Mouse (Mus musculus) thymus, adult 2 months (tissue): Measurements from ENCODE around the gene Pmpca. TPM values are rescaled to one million over a fixed set of nuclear protein-coding genes. Genes with fewer than 3 reads are reported as not detected.
A peak's percentile ranks its signal among the peaks of the same experiment; 100 is the strongest.

Source experiments
- DNase-seq: peaks from one replicate; pipeline ENCODE4 v3.0.0; 2021
- H3K27ac ChIP-seq: fragments of 200-500 bp; 2 replicates; pipeline ENCODE4 v1.5.1; 2012; ENCODE audit warnings: low read length, control low read depth; ENCODE audit not compliant: control insufficient read depth, insufficient read depth
- H3K27me3 ChIP-seq: fragments of 200-500 bp; 2 replicates; pipeline ENCODE4 v1.6.1; 2012; ENCODE audit warnings: mild to moderate bottlenecking, low read length, moderate library complexity, mixed read lengths; ENCODE audit not compliant: control insufficient read depth, insufficient read depth
- H3K36me3 ChIP-seq: fragments of 200-500 bp; 2 replicates; pipeline ENCODE4 v1.6.1; 2012; ENCODE audit warnings: mild to moderate bottlenecking, low read length, moderate library complexity; ENCODE audit not compliant: control insufficient read depth, insufficient read depth
- H3K4me1 ChIP-seq: fragments of 200-500 bp; replicated peaks from 2 replicates; pipeline ENCODE4 v1.6.1; 2012; ENCODE audit warnings: low read length; ENCODE audit not compliant: control insufficient read depth, insufficient read depth
- H3K4me3 ChIP-seq: fragments of 200-500 bp; 2 replicates; pipeline ENCODE4 v1.5.1; 2012; ENCODE audit warnings: mild to moderate bottlenecking, low read length, control low read depth, moderate library complexity; ENCODE audit not compliant: control insufficient read depth, insufficient read depth
- CTCF ChIP-seq: fragments of 200-500 bp; IDR thresholded peaks from 2 replicates; pipeline ENCODE4 v1.5.1; 2012; ENCODE audit warnings: mild to moderate bottlenecking, control low read depth, low read length, moderate library complexity, borderline replicate concordance; ENCODE audit not compliant: control insufficient read depth, poor library complexity, insufficient read depth; ENCODE audit errors: extremely low read depth
- POLR2A ChIP-seq: fragments of 200-500 bp; IDR thresholded peaks from 2 replicates; pipeline ENCODE4 v1.6.1; 2012; ENCODE audit warnings: mild to moderate bottlenecking, low read length, control low read depth, moderate library complexity; ENCODE audit not compliant: control insufficient read depth, poor library complexity, insufficient read depth; ENCODE audit errors: extremely low read depth
- WGBS: fragments of 180-500 bp; shearing (Covaris S2); methylation state at CpG from one replicate; pipeline ENCODE4 v1.1.7; 2018; 5-methylcytosine and 5-hydroxymethylcytosine counted together
- polyA plus RNA-seq: library from polyadenylated mRNA; depleted of rRNA; stranded (reverse); fragments of >200 nt; gene quantifications from 2 replicates; pipeline ENCODE4 v1.2.3, GENCODE M21; 2012

The Pmpca gene
- polyA plus RNA-seq, 1 experiment = 55.2 TPM

DNA sequence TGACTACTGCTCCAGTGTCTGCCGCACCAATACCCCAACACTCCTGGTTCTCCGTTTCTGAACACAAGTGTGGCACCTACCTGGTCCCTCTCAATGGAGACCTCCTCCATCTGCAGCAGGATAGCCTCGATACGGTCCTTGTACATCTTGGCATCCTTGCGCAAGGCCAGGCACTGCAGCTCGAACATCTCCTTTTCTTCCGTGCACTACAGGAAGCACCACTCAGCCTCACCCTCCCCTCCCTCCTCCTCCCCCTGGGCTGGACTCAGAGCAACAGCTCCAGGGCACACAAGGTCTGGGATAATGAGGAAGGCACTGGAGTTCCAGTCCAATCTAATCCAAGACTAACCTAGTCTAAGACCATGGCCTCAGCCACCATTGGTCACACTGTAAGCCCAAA lies 32.5 kb upstream of the Pmpca start:
- no peaks in the 10 kb centered on the region for H3K27me3 ChIP-seq
- H3K36me3 ChIP-seq = no peaks in the 10 kb centered on the region
- peaks cover 44% of the 10 kb centered on the region for H3K4me1 ChIP-seq
- H3K27ac ChIP-seq = peak overlapping the region; percentile 29; the same call in 1 of the 2 replicates
- peak; percentile 50 for DNase-seq
- 67% methylated on average over 7 of the region's 7 CpGs for WGBS
- TF ChIP-seq POLR2A = no peak
- TF ChIP-seq CTCF = no peak
- H3K4me3 ChIP-seq = peak overlapping the region; percentile 32

DNA sequence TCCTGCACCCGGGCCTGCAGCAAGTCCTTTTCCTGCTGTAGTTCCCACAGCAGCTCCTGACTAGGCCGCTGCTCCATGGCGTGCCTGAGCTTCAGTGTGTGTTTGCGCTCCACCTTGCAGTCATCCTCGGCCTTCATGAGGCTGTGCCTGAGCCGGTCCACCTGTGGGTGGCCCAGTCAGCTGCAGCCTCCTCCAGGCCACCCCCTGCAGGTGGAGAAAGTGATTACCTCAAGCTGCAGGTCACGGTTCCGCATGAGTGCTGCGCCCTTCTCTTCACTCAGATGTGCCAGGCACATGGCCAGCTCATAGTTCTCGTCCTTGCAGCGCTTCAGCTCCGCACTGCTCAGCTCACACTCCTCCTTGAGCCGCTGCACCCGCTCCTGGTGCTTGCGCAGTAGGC lies 31.7 kb upstream of the Pmpca start:
- Histone ChIP-seq H3K27ac (no peak overlapping the region), H3K27me3 (no peaks in the 10 kb centered on the region), H3K4me3 (no peak overlapping the region), H3K36me3 (no peaks in the 10 kb centered on the region), H3K4me1 (peaks cover 42% of the 10 kb centered on the region)
- 90% methylated on average over 15 of the region's 15 CpGs for WGBS
- TF ChIP-seq CTCF = no peak
- no peak for TF ChIP-seq POLR2A
- no peak for DNase-seq

DNA sequence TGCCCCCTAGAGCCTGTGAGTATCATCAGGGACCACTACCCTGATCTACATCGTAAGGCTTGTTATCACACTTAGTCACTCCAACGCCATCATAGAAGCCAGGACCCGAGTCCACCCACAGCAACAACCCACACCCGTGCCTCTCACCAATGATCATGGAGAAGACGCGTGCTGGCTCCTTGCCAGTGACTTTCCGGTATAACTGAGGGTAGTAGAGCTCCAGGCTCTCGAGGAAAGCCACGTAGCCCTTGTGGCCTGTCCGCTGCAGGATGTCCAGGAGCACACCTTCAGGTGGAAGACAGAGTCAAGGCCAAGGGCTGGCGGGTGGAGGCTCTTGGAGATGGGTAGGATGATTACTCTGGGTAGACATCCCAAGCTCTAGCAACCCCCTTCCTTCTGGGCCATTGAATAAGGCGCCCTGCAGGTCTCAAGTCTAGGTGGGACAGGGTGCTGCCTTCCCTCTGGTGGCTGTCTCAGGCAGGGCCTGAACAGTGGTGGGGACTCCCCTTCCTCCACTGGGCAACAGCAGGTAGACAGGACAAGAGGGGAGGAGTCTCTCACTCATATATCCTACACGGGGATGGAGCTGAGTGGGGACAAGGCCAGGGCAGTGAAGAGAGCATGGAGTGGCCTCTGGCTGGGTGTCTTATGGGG lies 30.3 kb upstream of the Pmpca start:
- Histone ChIP-seq H3K36me3 (no peaks in the 10 kb centered on the region), H3K27me3 (no peaks in the 10 kb centered on the region), H3K27ac (no peak overlapping the region), H3K4me3 (no peak overlapping the region), H3K4me1 (peaks cover 35% of the 10 kb centered on the region)
- 92% methylated on average over 13 of the region's 13 CpGs for WGBS
- DNase-seq = no peak
- no peak for TF ChIP-seq POLR2A
- 0 out of 2 replicates have a peak, but pooled peaks have one; percentile 11 for TF ChIP-seq CTCF

DNA sequence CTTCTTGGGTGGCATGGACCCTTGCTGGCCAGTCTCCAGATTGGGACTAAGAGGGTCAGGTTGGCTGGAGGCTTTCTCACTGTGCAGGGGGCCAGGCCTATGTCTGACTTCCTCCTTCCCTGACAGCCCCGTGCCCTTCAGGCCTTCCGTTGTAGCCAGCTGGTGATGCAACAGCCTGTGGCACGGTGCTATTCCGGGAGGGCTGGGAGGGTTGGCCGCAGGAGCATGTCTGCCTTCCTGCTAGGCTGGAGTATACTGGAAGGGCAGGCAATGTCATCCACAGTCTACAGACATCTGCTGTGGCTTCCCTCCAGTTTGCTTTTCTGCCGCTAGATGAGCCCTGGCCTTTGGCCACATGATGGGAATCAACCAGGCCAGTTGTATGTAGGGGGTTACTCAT lies 29.2 kb upstream of the Pmpca start:
- H3K27ac ChIP-seq = no peak overlapping the region
- no peaks in the 10 kb centered on the region for H3K27me3 ChIP-seq
- no peaks in the 10 kb centered on the region for H3K36me3 ChIP-seq
- WGBS = 46% methylated on average over 6 of the region's 6 CpGs
- H3K4me1 ChIP-seq = peaks cover 35% of the 10 kb centered on the region
- no peak for DNase-seq
- TF ChIP-seq CTCF (no peak), POLR2A (no peak)
- H3K4me3 ChIP-seq = no peak overlapping the region

DNA sequence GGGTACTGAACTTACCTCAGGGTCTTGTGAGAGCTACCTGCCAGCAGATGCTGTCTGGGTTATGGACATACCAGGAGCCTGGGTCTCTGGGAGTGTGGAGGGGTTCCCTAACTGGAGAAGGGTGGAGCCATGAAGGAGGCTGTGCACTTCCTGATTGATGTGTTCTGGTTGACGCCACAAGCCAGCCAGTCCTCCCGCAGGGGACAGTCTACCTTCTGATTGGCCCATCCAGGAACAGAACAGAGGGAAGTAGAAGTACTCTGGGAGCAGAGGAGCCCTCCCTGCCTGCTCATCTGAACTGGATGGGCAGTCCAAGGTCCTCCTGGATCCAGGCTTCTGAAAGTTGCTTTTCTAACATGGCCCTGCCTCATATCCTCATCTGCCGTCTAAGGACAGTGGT lies 28.4 kb upstream of the Pmpca start, which contains the start of gene Card9:
Card9 (minus strand) TSS at position 147 of the 400 bp plus-strand sequence.
- H3K36me3 ChIP-seq = peaks cover 4% of the 10 kb centered on the region; the same call in 1 of the 2 replicates

DNA sequence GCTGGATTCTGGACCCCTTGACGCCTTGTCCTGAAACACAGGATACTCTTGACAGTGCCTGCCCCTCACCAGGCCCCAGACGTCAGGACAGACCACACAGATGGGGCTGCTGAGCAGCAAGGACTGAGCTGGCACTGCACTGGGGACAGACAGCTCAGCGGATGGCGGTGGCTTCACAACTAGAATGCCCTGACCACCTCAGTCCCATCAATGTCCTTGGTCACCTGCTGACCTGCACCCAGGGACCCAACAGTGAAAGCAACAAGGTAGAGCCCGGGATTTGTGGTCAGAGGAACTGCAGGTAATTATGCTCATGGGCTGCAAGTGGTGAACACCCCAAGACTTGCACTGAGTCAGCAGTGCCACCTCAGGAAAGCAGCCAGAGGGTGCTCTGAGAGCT lies 26.1 kb upstream of the Pmpca start:
- WGBS = 96% methylated on average over 5 of the region's 5 CpGs
- TF ChIP-seq CTCF (no peak), POLR2A (no peak)
- H3K27me3 ChIP-seq = no peaks in the 10 kb centered on the region
- peaks cover 10% of the 10 kb centered on the region for H3K4me1 ChIP-seq
- DNase-seq = no peak
- H3K36me3 ChIP-seq = peaks cover 10% of the 10 kb centered on the region; the same call in 1 of the 2 replicates
- H3K4me3 ChIP-seq = no peak overlapping the region
- no peak overlapping the region for H3K27ac ChIP-seq

More for the DNA sequence above, 28.4 kb upstream of the Pmpca start, which contains the start of gene Card9:
- no peak within 1 kb of the TSS for H3K27ac ChIP-seq
- H3K27me3 ChIP-seq = no peaks in the 10 kb centered on the region
- no peak for DNase-seq
- TF ChIP-seq CTCF (no peak), POLR2A (no peak)
- no peak within 1 kb of the TSS for H3K4me3 ChIP-seq
- H3K4me1 ChIP-seq = peaks cover 30% of the 10 kb centered on the region
- WGBS = 53% methylated on average over 3 of the region's 3 CpGs

DNA sequence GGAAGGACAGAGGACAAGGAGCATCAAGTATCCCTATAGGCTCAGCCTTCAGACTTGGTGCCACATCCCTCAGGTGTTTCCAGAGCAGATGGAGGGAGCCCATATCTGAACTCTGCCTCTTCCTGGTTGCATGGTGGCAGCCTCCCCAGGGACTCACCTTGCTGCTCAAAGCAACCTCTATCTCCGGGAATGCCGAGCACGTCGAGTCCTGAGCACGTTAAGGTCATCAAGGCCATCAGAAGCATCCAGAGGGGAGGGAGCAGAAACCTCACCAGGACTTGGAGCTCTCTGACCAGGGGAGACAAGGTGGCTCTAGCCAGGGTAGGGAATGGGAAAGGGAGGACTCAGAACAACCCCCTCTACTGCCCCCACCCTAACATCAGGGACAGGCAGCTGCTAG lies 25.7 kb upstream of the Pmpca start:
- peaks cover 13% of the 10 kb centered on the region; the same call in 1 of the 2 replicates for H3K36me3 ChIP-seq

More for the DNA sequence above, 25.7 kb upstream of the Pmpca start:
- TF ChIP-seq POLR2A (no peak), CTCF (no peak)
- Histone ChIP-seq H3K4me1 (peaks cover 10% of the 10 kb centered on the region), H3K27ac (no peak overlapping the region), H3K27me3 (no peaks in the 10 kb centered on the region), H3K4me3 (no peak overlapping the region)
- WGBS = 98% methylated on average over 5 of the region's 5 CpGs
- no peak for DNase-seq
